Mouse (Mus musculus): ENCODE results near the gene Nup93. TPM values are rescaled to one million over a fixed set of nuclear protein-coding genes. Genes with fewer than 3 reads are reported as not detected.
"Not testable (repeated sequence)": the region's sequence is repeated elsewhere in the genome, so short reads cannot be mapped to it uniquely, and the experiment has no call there.

Nup93 gene
- total RNA-seq (2021), result 10 to 100 TPM; 48.7 to 51.4 TPM
- long read RNA-seq, experiment 1, transcript Nup93-201 (22 exons, 2,707 nt), result major isoform, 16 of 32 reads
- long read RNA-seq, experiment 1, partial matches to known transcripts, result 3 of 32 reads
- long read RNA-seq, experiment 1, other reads (novel, unspliced or antisense), result 13 of 32 reads
- long read RNA-seq, experiment 2, transcript Nup93-201 (22 exons, 2,707 nt), result major isoform, 22 of 33 reads
- long read RNA-seq, experiment 2, partial matches to known transcripts, result 3 of 33 reads
- long read RNA-seq, experiment 2, other reads (novel, unspliced or antisense), result 8 of 33 reads

DNA sequence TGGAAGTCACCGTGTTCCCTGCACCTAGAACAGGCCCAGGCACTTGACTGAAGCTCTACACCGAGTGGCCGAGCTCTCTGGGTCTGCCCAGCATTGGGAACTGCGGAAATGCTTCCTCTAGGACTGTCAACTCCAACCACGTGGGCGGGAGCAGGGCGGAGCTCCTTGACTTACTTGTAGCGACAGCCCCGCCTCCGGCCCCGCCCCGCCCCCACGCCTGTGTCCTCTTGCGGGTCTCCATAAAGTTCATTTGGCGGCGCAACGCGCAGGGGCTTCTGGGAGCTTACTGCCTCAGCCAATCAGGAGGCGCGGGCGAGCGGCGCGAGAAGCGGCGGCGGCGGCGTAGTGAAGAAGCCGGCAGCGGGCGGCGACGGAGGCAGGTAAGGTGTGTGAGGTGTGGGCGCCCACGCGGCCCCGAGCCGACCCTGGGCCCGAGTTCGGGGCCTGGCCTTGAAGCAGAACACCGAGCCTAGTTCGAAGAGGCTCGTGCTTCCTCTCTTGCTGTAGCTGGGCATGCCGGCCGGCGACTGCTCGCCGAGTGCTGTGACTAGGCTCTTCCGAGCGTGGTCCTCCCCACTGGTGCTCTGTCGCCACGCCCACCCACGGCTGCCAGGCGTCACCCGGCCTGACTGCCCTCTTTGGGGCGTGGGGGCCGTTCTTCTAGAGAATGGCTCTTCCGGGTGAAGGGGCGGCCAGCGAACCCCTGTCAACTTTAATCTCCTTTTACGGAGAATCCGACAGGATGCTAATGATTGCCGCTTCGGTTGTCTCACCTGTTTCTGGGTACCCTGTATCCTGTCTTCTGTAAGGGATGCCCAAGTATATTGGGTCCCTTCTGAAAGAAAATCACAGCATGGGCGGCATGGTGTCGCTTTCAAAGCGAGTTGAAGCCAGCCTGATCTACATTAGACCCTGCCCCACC lies at the start of gene Nup93:
Gene Nup93 (plus strand): TSS at position 313 of the 922 bp plus-strand sequence.
- Histone ChIP-seq H3K27ac (peak within 1 kb of the TSS; percentile 77), H3K4me3 (peak within 1 kb of the TSS; percentile 92)
- DNase-seq (ENCODE audit: extremely low spot score in 1 of 2, low spot score in 2 of 2), result peak; percentile 97 to 98
- TF ChIP-seq CTCF (IDR thresholded peaks at IDR 0.05), result no peak; the same call in none of the 2 replicates
- intact Hi-C loops (cut with DNase I), result no loop called here

DNA sequence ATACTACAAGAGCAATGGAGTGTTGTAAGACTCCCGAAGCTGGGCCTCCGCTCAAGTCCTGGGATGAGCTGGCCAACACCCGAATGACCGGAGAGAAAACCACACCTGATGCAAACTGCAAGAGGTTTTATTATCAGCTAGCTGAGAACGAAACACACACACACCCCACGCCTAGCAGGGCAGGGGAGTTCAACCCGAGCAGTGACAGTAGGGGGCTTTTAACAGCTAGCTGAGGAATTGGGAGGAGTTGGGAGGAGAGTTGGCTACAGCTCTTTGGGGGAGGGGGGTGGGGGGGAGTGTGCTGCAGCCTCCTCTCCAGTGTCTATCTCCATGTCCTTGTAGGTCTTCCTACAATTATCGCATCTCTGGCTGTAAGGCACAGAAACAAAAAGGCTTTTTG lies 48.6 kb upstream of the Nup93 start:
- not testable (repeated sequence) for DNase-seq (ENCODE audit: extremely low spot score in 1 of 2, low spot score in 2 of 2); H3K4me3 ChIP-seq; H3K27ac ChIP-seq
- intact Hi-C loops (cut with DNase I), result loop anchor here (2.0 kb wide), 1 partner anchor 17 kb away; no protein-coding TSS in a partner anchor

DNA sequence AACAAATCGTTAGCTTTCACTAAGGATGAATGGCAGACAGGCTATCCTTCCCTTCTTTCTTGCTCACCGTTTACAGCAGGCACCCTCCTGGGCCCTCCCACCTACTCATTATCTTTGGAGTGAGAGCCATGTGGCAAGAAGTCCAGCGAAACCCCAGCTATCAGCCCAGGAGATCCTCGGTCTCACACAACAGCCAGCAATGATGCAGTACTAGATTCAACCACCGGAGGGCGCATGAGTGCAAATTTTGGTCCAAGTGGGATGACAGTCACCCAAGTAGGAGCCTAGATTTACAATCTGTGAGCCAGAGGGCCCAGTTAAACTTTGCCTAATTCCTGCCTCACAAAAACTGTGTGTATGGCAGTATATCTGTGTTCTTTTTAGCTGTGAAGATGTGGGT lies 47.1 kb upstream of the Nup93 start:
- Histone ChIP-seq H3K27ac (no peak overlapping the region), H3K4me3 (no peak overlapping the region)
- peak; percentile 89 to 96 for DNase-seq (ENCODE audit: extremely low spot score in 1 of 2, low spot score in 2 of 2)
- TF ChIP-seq CTCF (IDR thresholded peaks at IDR 0.05), result peak; percentile 98
- intact Hi-C loops (cut with DNase I), result loop anchor here (1.0 to 2.0 kb wide), 2 partner anchors 16 to 32 kb away; no protein-coding TSS in a partner anchor

DNA sequence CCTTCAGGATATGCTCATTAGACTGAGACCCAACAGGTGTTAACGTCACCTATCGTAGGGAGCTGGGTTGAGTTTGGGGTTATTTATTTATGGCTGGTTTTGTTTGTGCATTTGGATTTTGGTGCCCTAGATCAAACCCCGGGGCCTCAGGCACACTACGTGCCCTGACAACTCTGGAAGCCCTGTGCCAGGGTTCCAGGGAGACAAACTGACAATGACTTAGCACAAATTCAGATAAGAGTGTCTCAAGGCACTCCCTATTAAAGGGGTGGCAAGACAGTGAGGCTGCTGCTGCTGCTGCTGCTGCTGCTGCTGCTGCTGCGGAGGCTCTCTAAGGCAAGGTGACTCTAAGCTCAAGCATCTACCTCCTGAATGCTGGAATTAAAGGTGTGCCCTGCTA lies 44.8 kb upstream of the Nup93 start:
- TF ChIP-seq CTCF (IDR thresholded peaks at IDR 0.05), result no peak
- intact Hi-C loops (cut with DNase I), result no loop called here
- no peak for DNase-seq (ENCODE audit: extremely low spot score in 1 of 2, low spot score in 2 of 2)
- H3K4me3 ChIP-seq, result no peak overlapping the region
- H3K27ac ChIP-seq, result no peak overlapping the region

DNA sequence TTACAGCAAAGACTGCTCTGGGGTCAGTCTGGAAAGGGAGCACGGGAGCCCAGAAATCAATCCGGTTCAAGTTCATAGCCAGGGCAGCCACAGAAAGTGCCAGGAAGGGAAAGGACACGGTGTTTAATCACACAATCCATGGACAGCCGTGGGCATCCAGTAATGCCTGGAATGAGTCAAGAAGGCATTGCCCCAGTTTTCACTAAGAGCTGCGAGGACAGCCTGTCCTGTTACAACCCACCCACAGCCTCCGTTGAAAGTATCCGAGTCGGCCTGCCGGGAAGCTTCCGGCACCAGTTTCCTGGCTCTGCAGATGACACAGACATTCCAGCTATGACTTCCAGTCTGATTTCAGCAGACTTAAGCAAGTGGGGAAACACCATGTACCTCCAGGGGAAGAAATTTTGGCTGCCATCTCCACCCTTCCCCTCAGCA lies 43.0 kb upstream of the Nup93 start:
- TF ChIP-seq CTCF (IDR thresholded peaks at IDR 0.05), result no peak
- DNase-seq (ENCODE audit: extremely low spot score in 1 of 2, low spot score in 2 of 2), result peak in 1 of 2 experiments; percentile 47
- peak overlapping the region; percentile 63 for H3K27ac ChIP-seq
- peak overlapping the region; percentile 47; the same call in 1 of the 2 replicates for H3K4me3 ChIP-seq
- intact Hi-C loops (cut with DNase I), result no loop called here

DNA sequence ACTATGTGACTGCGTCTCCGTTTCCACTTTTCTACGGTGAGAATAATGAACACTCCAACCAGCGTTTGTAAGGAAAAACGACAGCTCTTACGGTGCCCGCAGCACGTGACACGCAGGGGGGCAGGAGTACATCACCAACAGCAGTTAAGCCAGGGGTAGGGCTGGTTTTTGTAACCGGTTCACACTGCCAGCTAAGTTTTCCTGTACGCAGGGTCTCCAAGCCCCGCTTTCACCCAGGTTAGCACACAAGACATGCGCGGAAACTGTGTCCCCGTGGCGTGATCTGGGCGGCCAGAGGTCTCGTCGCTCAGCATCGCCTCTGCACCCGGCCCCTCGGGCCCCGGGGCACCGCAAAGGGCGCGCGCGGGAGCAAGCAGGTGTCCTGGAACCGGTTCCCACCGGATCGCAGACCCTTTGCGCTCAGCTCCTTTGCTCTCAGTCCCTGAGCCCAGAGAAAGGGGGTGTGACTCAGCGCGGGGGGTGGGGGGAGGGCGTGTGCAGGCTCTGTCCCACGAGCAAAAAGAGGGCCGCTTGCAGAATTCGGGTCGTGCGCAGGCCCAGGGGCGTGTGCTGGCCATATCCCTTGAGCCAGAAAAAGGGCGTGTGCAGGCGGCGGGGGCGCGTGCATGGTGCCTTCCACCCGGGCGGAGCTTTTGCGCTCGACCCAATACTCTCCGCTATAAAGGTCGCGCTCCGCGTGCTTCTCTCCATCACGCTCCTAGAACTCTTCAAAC lies 42.1 kb upstream of the Nup93 start, which contains the start of gene Mt2:
Gene Mt2 (plus strand): TSS at position 590 of the 734 bp plus-strand sequence.
- intact Hi-C loops (cut with DNase I), result no loop called here
- peak within 1 kb of the TSS; percentile 80 for H3K27ac ChIP-seq
- TF ChIP-seq CTCF (IDR thresholded peaks at IDR 0.05), result no peak
- DNase-seq (ENCODE audit: extremely low spot score in 1 of 2, low spot score in 2 of 2), result peak; percentile 56 to 76
- peak within 1 kb of the TSS; percentile 47 for H3K4me3 ChIP-seq

DNA sequence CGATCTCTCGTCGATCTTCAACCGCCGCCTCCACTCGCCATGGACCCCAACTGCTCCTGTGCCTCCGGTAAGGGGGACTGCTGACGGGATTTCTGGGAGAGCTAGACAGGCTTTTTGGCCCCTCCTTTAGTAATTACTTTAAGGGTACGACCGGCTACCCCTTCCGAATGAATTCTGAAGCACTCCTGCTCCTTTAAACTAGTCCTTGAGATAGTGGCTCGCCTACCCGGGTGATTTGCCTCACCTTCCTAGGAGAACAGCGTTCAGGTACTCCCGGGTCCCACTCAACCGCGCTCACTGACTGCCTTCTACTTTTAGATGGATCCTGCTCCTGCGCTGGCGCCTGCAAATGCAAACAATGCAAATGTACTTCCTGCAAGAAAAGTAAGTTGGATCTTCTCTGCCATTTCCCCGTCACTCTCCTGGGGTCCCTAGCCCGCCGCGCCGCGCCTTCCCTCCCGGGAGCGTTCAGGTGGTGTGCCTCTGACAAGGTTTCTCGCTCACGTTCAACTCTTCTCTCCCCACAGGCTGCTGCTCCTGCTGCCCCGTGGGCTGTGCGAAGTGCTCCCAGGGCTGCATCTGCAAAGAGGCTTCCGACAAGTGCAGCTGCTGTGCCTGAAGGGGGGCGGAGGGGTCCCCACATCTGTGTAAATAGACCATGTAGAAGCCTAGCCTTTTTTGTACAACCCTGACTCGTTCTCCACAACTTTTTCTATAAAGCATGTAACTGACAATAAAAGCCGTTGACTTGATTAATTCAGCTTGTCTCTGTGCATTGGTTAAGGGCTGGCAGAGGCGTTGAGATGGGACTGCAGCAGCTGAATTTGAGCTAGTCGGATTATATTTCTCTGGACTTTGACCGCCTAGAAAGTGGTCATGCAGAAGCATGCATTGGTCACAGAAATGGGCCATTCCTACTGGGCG lies 41.3 kb upstream of the Nup93 start:
- TF ChIP-seq CTCF (IDR thresholded peaks at IDR 0.05), result no peak
- peak overlapping the region; percentile 80 for H3K27ac ChIP-seq
- intact Hi-C loops (cut with DNase I), result no loop called here
- peak overlapping the region; percentile 47 for H3K4me3 ChIP-seq
- DNase-seq (ENCODE audit: extremely low spot score in 1 of 2, low spot score in 2 of 2), result no peak

DNA sequence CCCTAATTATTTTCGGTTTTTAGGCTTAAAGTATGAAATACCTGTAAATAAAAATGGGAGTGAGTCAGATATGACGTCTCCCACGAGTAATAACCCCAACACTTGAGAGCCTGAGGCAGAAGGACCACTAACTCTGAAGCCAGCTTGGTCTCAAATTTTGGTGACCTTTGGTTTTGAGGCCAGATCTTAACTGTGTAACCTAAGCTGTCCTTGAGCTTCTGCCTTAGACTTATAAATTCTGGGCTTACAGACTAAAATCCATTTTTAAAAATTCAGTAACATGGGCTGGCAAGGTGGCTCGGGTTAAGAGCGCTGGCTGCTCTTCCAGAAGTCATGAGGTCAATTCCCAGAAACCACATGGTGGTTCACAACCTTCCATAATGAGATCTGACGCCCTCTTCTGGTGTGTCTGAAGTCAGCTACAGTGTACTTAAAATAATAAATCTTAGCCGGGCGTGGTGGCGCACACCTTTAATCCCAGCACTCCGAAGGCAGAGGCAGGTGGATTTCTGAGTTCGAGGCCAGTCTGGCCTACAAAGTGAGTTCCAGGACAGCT lies 40.4 kb upstream of the Nup93 start:
- H3K27ac ChIP-seq, result no peak overlapping the region
- no peak overlapping the region for H3K4me3 ChIP-seq
- intact Hi-C loops (cut with DNase I), result no loop called here
- peak; percentile 14 for TF ChIP-seq CTCF (IDR thresholded peaks at IDR 0.05)
- DNase-seq (ENCODE audit: extremely low spot score in 1 of 2, low spot score in 2 of 2), result no peak

DNA sequence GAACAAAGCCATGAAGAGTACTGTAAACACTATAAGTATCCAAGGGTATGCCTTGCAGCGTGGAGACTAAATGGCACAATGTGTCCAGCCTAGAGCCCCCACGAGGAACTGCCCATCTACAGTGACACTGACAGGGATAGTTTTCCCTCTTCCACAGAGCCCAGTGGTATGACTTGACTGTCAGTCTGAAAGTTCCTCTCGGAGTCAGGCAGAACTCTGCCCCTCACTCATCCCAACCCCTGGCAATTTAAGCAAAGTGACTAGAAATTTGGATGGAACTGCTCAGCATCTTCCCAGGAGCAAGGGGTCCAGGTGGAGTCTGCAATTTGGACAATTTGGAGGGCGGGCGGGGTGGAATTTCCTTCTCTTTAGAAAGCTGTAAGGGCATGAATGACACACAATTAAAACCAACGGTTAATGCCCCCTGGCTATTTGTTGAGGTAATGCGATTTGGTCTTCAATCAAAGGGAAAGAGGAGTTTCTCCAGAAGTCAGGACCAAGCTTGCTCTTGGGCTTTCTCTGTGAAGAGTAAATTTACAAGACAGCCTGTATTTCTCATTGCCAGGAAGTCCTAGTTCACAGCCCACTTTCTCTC lies 39.6 kb upstream of the Nup93 start:
- Histone ChIP-seq H3K4me3 (no peak overlapping the region), H3K27ac (no peak overlapping the region)
- peak; percentile 23 for TF ChIP-seq CTCF (IDR thresholded peaks at IDR 0.05)
- no peak for DNase-seq (ENCODE audit: extremely low spot score in 1 of 2, low spot score in 2 of 2)
- intact Hi-C loops (cut with DNase I), result no loop called here

Measured in left cerebral cortex, adult 2 months (tissue).